In genomic region chr7:96707112-96707511, GRCm38 (mm10) we compare ENCODE assay signal across 21 mouse cellular contexts.
"Had no signal": no experiment of that assay in that cellular context is flagged by ENCODE, and none has a peak within 500 bp of the region (broad histone marks: within the 10 kb centered on the region; RNA-seq: fewer than 3 reads in every experiment).

No protein-coding gene starts in this region.

- H3K4me3 ChIP-seq: kidney, embryonic 15.5 days; limb, embryonic 12.5 days; limb, embryonic 15.5 days; midbrain, embryonic 12.5 days; myocyte; neural tube, embryonic 13.5 days; stomach, embryonic 15.5 days had no signal

- DNase-seq: kidney, adult 8-10 months; kidney, postnatal 10 days; kidney, postnatal 36 days; left cerebral cortex, postnatal 4 days; liver, postnatal 0 days; lung, embryonic 14.5 days; retina, postnatal 1 day; right cerebral cortex, postnatal 25 days; thymus, postnatal 25 days had no signal

- H3K4me1 ChIP-seq: kidney, embryonic 15.5 days; midbrain, embryonic 12.5 days; stomach, embryonic 15.5 days had no signal

- H3K4me2 ChIP-seq: kidney, embryonic 15.5 days; limb, embryonic 12.5 days; limb, embryonic 15.5 days; liver, embryonic 11.5 days; lung, embryonic 14.5 days; midbrain, embryonic 12.5 days; neural tube, embryonic 13.5 days; stomach, embryonic 15.5 days had no signal

- ATAC-seq: liver, postnatal 0 days; lung, postnatal 0 days; midbrain, embryonic 16.5 days had no signal

- H3K9ac ChIP-seq: kidney, embryonic 15.5 days; limb, embryonic 12.5 days; limb, embryonic 15.5 days; liver, embryonic 14.5 days; liver, postnatal 0 days; lung, embryonic 14.5 days; midbrain, embryonic 12.5 days; neural tube, embryonic 13.5 days; stomach, embryonic 15.5 days had no signal

- H3K27me3 ChIP-seq: kidney, embryonic 15.5 days; limb, embryonic 12.5 days; limb, embryonic 15.5 days; neural tube, embryonic 13.5 days; stomach, embryonic 15.5 days had no signal

- H3K27ac ChIP-seq: kidney, embryonic 15.5 days; limb, embryonic 12.5 days; limb, embryonic 15.5 days; liver, embryonic 14.5 days; macrophage; midbrain, embryonic 12.5 days; neural tube, embryonic 13.5 days; stomach, embryonic 15.5 days had no signal

- H3K36me3 ChIP-seq: limb, embryonic 15.5 days; stomach, embryonic 15.5 days had no signal

- H3K9me3 ChIP-seq: kidney, embryonic 15.5 days; limb, embryonic 12.5 days; limb, embryonic 15.5 days; midbrain, embryonic 12.5 days; neural tube, embryonic 13.5 days; stomach, embryonic 15.5 days had no signal
